Mouse (Mus musculus) kidney, embryonic 16.5 days (tissue): ENCODE measurements at regions not wholly inside any gene's neighbourhood (a gene's known extent, or its start where the extent isn't known, plus 50 kb on each side); places are given as distances from the start of the nearest gene placed in this dataset.
"Not testable (repeated sequence)": the region's sequence is repeated elsewhere in the genome, so short reads cannot be mapped to it uniquely, and the experiment has no call there.

Source experiments
- ATAC-seq: fragments of 200-750 bp; cut with Nextera tagmentation; 2 replicates; pipeline ENCODE4 v1.8.0; 2017; ENCODE audit warnings: moderate TSS enrichment; ENCODE audit not compliant: low FRiP score, low TSS enrichment
- H3K27ac ChIP-seq: fragments of 300-500 bp; sonication (generic); 2 replicates; pipeline ENCODE4 v1.5.1; 2014; ENCODE audit warnings: low read length
- H3K27me3 ChIP-seq: fragments of 300-500 bp; sonication (generic); 2 replicates; pipeline ENCODE4 v1.6.1; 2014; ENCODE audit warnings: low read length, control low read depth, mixed read lengths; ENCODE audit not compliant: insufficient read depth
- H3K36me3 ChIP-seq: fragments of 300-500 bp; sonication (generic); 2 replicates; pipeline ENCODE4 v1.6.1; 2014; ENCODE audit warnings: low read length, control low read depth, mixed read lengths; ENCODE audit not compliant: insufficient read depth
- H3K4me1 ChIP-seq: fragments of 300-500 bp; sonication (generic); 2 replicates; pipeline ENCODE4 v1.6.1; 2014; ENCODE audit warnings: low read length, control low read depth, mixed read lengths; ENCODE audit not compliant: insufficient read depth
- H3K4me2 ChIP-seq: fragments of 300-500 bp; sonication (generic); replicated peaks from 2 replicates; pipeline ENCODE4 v1.6.1; 2014; ENCODE audit warnings: low read depth, low read length
- H3K4me3 ChIP-seq: fragments of 300-500 bp; sonication (generic); 2 replicates; pipeline ENCODE4 v1.5.1; 2014; ENCODE audit warnings: mild to moderate bottlenecking, low read length
- H3K9ac ChIP-seq: fragments of 300-500 bp; sonication (generic); replicated peaks from 2 replicates; pipeline ENCODE4 v1.6.1; 2014; ENCODE audit warnings: low read length
- H3K9me3 ChIP-seq: fragments of 300-500 bp; sonication (generic); 2 replicates; pipeline ENCODE4 v1.6.1; 2016; ENCODE audit warnings: low read length, control low read depth
- WGBS: fragments of 180-500 bp; shearing (Covaris S2); extraction: QIAGEN DNeasy Blood & Tissue Kit; methylation state at CpG from one replicate; pipeline ENCODE4 v1.1.7; 2014; 5-methylcytosine and 5-hydroxymethylcytosine counted together

- WGBS: 85% methylated on average over 6 of the region's 6 CpGs
- Histone ChIP-seq H3K4me2 (no peak overlapping the region), H3K9me3 (no peaks in the 10 kb centered on the region), H3K27me3 (no peaks in the 10 kb centered on the region), H3K4me3 (no peak overlapping the region), H3K27ac (no peak overlapping the region), H3K4me1 (no peaks in the 10 kb centered on the region), H3K36me3 (no peaks in the 10 kb centered on the region), H3K9ac (no peak overlapping the region)
- ATAC-seq: no peak
Measured at GRCm38 (mm10) chr12:113330266-113330665, 144.5 kb downstream of the Tmem121 start.

DNA sequence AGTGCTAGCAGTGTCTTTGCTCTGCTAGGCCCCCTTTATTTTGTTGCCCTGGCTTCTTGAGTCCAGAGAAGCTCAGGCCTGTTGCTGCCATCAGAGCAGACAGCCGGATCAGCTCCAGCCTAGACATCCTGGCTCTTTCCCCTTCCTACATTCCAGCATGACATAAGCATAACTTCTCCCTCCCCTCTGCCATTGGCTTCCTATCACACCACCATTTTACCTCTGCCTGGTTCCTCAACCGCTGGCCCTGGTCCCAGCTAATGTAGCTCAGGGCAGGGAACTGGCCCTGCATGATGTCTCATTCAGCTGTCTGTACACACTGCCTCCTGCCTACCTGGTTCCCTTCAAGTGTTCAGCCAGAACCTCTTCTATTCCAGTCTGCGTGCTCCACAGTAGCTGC is 146.5 kb downstream of the Tmem121 start:
- WGBS: 76% methylated on average over 3 of the region's 3 CpGs
- Histone ChIP-seq H3K9me3 (no peaks in the 10 kb centered on the region), H3K4me3 (no peak overlapping the region), H3K4me2 (no peak overlapping the region), H3K4me1 (no peaks in the 10 kb centered on the region), H3K36me3 (no peaks in the 10 kb centered on the region), H3K27ac (no peak overlapping the region), H3K9ac (no peak overlapping the region), H3K27me3 (no peaks in the 10 kb centered on the region)
- ATAC-seq: no peak

DNA sequence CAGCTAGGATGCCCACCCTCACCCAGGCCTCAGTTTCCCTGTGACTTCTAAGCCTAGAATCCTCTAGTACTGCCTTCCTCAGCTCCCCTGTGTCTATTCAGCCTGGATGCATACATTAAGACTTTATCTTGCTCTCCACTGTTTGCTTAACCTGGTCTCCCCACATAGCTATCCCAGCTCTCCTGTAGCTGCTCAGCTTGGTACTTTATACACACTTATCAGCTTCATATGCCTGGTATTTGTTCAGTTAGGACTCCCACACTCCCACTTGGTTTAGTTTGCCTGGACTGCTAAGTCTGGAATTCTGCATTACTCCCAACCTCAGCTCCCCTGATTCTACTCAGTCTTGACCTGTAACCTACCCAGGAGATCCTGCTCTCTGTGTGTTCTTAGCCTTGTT is 147.7 kb downstream of the Tmem121 start:
- H3K9ac ChIP-seq: no peak overlapping the region
- H3K27me3 ChIP-seq: no peaks in the 10 kb centered on the region
- no peak overlapping the region for H3K27ac ChIP-seq
- H3K9me3 ChIP-seq: no peaks in the 10 kb centered on the region
- no peaks in the 10 kb centered on the region for H3K4me1 ChIP-seq
- no peak for ATAC-seq
- H3K36me3 ChIP-seq: no peaks in the 10 kb centered on the region
- H3K4me3 ChIP-seq: no peak overlapping the region
- no peak overlapping the region for H3K4me2 ChIP-seq

DNA sequence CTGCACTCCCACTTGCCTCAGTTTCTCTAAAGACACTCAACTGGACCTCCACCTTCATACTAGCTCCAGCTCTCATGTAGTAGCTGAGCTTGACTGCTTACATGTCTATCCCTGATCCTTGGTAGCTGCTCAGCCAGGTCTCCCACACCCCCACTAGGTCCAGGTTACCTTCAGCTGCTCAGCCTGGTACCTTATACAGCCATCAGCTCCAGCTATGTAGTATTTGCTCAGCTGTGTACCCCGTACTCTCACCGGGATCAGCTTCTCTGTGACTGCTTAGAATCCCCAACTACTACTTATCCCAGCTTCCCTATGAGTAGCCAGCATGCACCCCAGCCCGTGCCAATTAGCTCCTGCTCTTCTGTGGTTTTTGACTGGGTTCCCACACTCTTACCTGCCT is 148.1 kb downstream of the Tmem121 start:
- not testable (repeated sequence) for ATAC-seq, H3K4me3 ChIP-seq, H3K4me2 ChIP-seq, H3K27ac ChIP-seq, H3K9me3 ChIP-seq, H3K4me1 ChIP-seq, H3K36me3 ChIP-seq, H3K9ac ChIP-seq, H3K27me3 ChIP-seq
- WGBS: 90% methylated on average over 3 of the region's 3 CpGs

DNA sequence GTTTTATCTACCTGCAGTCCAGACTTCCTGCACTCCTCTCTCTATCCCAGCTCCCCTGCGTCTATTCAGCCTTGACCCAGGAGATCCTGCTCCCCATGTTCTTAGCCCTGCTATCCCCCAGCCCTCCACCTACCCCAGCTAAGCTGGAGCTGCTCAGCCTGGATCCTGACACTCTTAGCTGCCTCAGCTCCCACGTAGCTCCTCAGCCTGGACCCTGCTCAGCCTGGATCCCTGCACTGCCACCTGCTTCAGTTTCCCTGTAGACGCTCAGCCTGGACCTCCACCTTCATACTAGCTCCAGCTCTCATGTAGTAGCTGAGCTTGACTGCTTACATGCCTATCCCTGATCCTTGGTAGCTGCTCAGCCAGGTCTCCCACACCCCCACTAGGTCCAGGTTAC is 151.5 kb downstream of the Tmem121 start:
- Histone ChIP-seq H3K27ac (no peak overlapping the region), H3K4me3 (no peak overlapping the region), H3K4me2 (no peak overlapping the region), H3K9ac (no peak overlapping the region), H3K27me3 (no peaks in the 10 kb centered on the region), H3K9me3 (no peaks in the 10 kb centered on the region), H3K4me1 (no peaks in the 10 kb centered on the region), H3K36me3 (no peaks in the 10 kb centered on the region)
- no peak for ATAC-seq
- WGBS: 65% methylated on average over 3 of the region's 3 CpGs

GRCm38 (mm10) chr12:113338891-113339290 is 150.4 kb upstream of the Adam6b start:
- no peak overlapping the region for H3K4me2 ChIP-seq
- H3K36me3 ChIP-seq: no peaks in the 10 kb centered on the region
- no peaks in the 10 kb centered on the region for H3K27me3 ChIP-seq
- no peaks in the 10 kb centered on the region for H3K4me1 ChIP-seq
- no peak overlapping the region for H3K4me3 ChIP-seq
- no peak overlapping the region for H3K9ac ChIP-seq
- H3K27ac ChIP-seq: no peak overlapping the region
- ATAC-seq: no peak
- H3K9me3 ChIP-seq: no peaks in the 10 kb centered on the region
- WGBS: 68% methylated on average over 7 of the region's 7 CpGs

GRCm38 (mm10) chr12:113341046-113341445 is 148.3 kb upstream of the Adam6b start:
- no peak for ATAC-seq
- 61% methylated on average over 3 of the region's 3 CpGs for WGBS
- H3K27me3 ChIP-seq: no peaks in the 10 kb centered on the region
- H3K27ac ChIP-seq: no peak overlapping the region
- no peak overlapping the region for H3K9ac ChIP-seq
- no peak overlapping the region for H3K4me3 ChIP-seq
- no peaks in the 10 kb centered on the region for H3K4me1 ChIP-seq
- H3K9me3 ChIP-seq: no peaks in the 10 kb centered on the region
- H3K4me2 ChIP-seq: no peak overlapping the region
- H3K36me3 ChIP-seq: no peaks in the 10 kb centered on the region

DNA sequence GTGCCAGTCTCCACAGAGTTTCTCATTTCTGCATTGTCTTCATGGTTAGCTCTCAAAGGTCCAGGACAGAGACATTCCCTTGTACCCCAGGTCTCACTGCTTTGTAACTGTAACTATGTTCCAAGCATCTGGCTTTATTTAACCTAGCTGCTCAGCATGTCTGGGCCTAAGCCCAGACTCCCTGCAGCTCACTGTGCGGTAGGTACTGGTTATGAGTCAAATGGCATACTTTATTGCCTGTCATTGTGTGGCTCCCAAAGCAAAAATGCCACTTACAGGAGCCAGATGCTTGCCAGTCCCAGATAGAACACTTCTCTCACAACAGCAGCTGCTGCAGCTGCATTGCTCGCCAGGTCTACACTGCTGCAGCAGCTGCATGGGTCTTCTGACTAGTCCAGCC is 134.2 kb upstream of the Adam6b start:
- no peaks in the 10 kb centered on the region for H3K36me3 ChIP-seq
- H3K4me3 ChIP-seq: no peak overlapping the region
- H3K9me3 ChIP-seq: no peaks in the 10 kb centered on the region
- no peak overlapping the region for H3K27ac ChIP-seq
- no peaks in the 10 kb centered on the region for H3K27me3 ChIP-seq
- no peak overlapping the region for H3K4me2 ChIP-seq
- H3K4me1 ChIP-seq: no peaks in the 10 kb centered on the region
- WGBS: 83% methylated on average over 2 of the region's 2 CpGs
- no peak for ATAC-seq
- no peak overlapping the region for H3K9ac ChIP-seq

- Histone ChIP-seq H3K4me1 (no peaks in the 10 kb centered on the region), H3K27me3 (no peaks in the 10 kb centered on the region), H3K36me3 (no peaks in the 10 kb centered on the region), H3K9me3 (no peaks in the 10 kb centered on the region), H3K4me3 (no peak overlapping the region), H3K27ac (no peak overlapping the region), H3K9ac (no peak overlapping the region), H3K4me2 (no peak overlapping the region)
- 85% methylated on average over 5 of the region's 5 CpGs for WGBS
- no peak for ATAC-seq
Measured at GRCm38 (mm10) chr12:113358077-113358476, 131.2 kb upstream of the Adam6b start.

DNA sequence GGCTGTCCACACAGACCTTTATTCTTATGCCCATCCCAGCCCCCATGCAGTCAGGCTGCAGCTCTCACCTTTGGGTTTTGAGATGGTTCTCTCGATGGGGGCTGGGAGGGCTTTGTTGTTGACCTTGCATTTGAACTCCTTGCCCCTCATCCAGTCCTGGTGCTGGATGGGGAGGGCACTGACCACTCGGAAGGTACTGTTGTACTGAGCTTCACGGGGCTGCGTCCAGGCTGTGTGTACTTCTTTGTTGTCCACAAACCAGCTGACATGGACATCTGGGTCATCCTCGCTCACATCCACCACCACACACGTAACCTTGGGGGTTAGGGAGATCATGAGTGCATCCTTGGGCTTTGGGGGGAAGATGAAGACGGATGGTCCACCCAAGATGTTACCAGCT is 129.3 kb upstream of the Adam6b start:
- WGBS: 79% methylated on average over 7 of the region's 7 CpGs
- Histone ChIP-seq H3K9me3 (no peaks in the 10 kb centered on the region), H3K9ac (no peak overlapping the region), H3K27me3 (no peaks in the 10 kb centered on the region), H3K27ac (no peak overlapping the region), H3K4me2 (no peak overlapping the region), H3K36me3 (no peaks in the 10 kb centered on the region), H3K4me1 (no peaks in the 10 kb centered on the region), H3K4me3 (no peak overlapping the region)
- no peak for ATAC-seq
